Mouse (Mus musculus): ENCODE data around the gene Fut1. TPM values are rescaled to one million over a fixed set of nuclear protein-coding genes. Genes with fewer than 3 reads are reported as not detected.

Gene Fut1
- polyA plus RNA-seq, 1 experiment from 2014 or later, result not detected

DNA sequence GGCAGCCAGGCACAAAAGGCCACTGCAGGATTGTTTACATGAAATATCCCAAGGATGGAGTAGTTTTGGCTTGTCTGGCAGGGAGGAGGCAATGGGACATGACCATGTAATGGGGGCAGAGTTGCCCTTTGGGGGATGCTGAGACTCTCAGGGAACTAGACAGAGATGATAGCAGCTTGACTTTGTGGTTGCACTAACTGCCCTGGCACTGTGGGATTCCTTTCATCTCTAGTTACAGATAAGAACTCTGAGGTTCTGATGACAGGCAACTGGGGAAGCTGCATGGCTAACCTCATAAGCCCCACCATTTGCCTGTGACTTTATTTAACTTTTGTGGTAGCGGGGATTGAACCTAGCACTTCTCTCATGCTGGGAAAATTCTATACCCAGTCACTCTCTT, 21.0 kb upstream of the Fut1 start:
- Histone ChIP-seq H3K9me3 (ENCODE audit: control insufficient read depth, low read length) (no peaks in the 10 kb centered on the region), H3K36me3 (ENCODE audit: control insufficient read depth, insufficient read depth, low read length) (no peaks in the 10 kb centered on the region), H3K4me1 (ENCODE audit: control insufficient read depth, insufficient read depth, low read length) (no peaks in the 10 kb centered on the region), H3K27me3 (ENCODE audit: control insufficient read depth, insufficient read depth, low read length) (no peaks in the 10 kb centered on the region), H3K27ac (ENCODE audit: low read depth, low read length) (no peak overlapping the region), H3K4me2 (ENCODE audit: low read depth) (no peak overlapping the region), H3K4me3 (ENCODE audit: low read depth, low read length) (no peak overlapping the region), H3K9ac (ENCODE audit: low read length) (no peak overlapping the region)
- ATAC-seq (ENCODE audit: insufficient read depth, low FRiP score, low TSS enrichment) (no peak), DNase-seq (ENCODE audit: low spot score) (no peak)
- WGBS, result 88% methylated on average over 1 of the region's 1 CpGs

DNA sequence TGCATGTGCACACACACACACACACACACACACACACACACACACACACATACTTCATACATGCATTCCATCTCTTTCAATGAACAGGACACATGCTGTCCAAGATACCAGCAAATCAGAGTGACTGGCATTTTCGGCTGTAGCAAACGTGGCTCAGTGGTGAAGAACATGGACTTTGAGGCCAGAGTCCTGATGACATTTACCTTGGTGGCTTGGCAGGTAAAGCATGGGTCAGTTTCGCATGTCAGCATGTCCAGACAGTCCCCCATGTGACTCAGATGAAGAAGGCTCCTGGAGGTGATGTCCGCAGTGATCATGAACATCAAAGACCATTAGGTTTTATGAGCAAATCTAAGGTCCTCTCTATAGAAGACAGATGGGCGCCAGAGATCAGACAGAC, 20.1 kb upstream of the Fut1 start:
- Histone ChIP-seq H3K9ac (ENCODE audit: low read length) (no peak overlapping the region), H3K9me3 (ENCODE audit: control insufficient read depth, low read length) (no peaks in the 10 kb centered on the region), H3K27ac (ENCODE audit: low read depth, low read length) (no peak overlapping the region), H3K4me1 (ENCODE audit: control insufficient read depth, insufficient read depth, low read length) (no peaks in the 10 kb centered on the region), H3K36me3 (ENCODE audit: control insufficient read depth, insufficient read depth, low read length) (no peaks in the 10 kb centered on the region), H3K27me3 (ENCODE audit: control insufficient read depth, insufficient read depth, low read length) (no peaks in the 10 kb centered on the region), H3K4me2 (ENCODE audit: low read depth) (no peak overlapping the region), H3K4me3 (ENCODE audit: low read depth, low read length) (no peak overlapping the region)
- DNase-seq (ENCODE audit: low spot score) (no peak), ATAC-seq (ENCODE audit: insufficient read depth, low FRiP score, low TSS enrichment) (no peak)
- 87% methylated on average over 5 of the region's 5 CpGs for WGBS

DNA sequence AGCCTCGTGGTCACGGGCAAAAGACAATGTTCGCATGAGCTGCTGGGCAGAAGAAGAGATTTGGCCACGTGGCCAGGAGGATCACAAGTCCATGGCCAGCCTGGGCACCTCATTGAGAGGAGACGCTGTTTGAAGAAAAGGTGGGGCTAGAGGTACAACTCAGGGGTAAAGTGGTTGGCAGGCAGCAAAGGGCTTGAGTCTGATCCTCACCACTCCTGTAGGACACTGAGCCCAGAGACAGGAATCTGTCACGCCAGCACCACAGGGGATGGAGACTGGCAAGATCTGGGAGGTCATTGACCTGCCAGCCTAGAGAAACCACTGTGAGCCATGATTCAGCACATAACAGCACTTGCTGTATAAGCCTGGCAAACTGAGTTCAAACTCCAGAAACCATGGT, 19.6 kb upstream of the Fut1 start:
- DNase-seq (ENCODE audit: low spot score), result no peak
- Histone ChIP-seq H3K9me3 (ENCODE audit: control insufficient read depth, low read length) (no peaks in the 10 kb centered on the region), H3K4me1 (ENCODE audit: control insufficient read depth, insufficient read depth, low read length) (no peaks in the 10 kb centered on the region), H3K9ac (ENCODE audit: low read length) (no peak overlapping the region), H3K27me3 (ENCODE audit: control insufficient read depth, insufficient read depth, low read length) (no peaks in the 10 kb centered on the region), H3K36me3 (ENCODE audit: control insufficient read depth, insufficient read depth, low read length) (no peaks in the 10 kb centered on the region), H3K4me3 (ENCODE audit: low read depth, low read length) (no peak overlapping the region), H3K27ac (ENCODE audit: low read depth, low read length) (no peak overlapping the region), H3K4me2 (ENCODE audit: low read depth) (no peak overlapping the region)
- ATAC-seq (ENCODE audit: insufficient read depth, low FRiP score, low TSS enrichment), result no peak
- 90% methylated on average over 6 of the region's 6 CpGs for WGBS

DNA sequence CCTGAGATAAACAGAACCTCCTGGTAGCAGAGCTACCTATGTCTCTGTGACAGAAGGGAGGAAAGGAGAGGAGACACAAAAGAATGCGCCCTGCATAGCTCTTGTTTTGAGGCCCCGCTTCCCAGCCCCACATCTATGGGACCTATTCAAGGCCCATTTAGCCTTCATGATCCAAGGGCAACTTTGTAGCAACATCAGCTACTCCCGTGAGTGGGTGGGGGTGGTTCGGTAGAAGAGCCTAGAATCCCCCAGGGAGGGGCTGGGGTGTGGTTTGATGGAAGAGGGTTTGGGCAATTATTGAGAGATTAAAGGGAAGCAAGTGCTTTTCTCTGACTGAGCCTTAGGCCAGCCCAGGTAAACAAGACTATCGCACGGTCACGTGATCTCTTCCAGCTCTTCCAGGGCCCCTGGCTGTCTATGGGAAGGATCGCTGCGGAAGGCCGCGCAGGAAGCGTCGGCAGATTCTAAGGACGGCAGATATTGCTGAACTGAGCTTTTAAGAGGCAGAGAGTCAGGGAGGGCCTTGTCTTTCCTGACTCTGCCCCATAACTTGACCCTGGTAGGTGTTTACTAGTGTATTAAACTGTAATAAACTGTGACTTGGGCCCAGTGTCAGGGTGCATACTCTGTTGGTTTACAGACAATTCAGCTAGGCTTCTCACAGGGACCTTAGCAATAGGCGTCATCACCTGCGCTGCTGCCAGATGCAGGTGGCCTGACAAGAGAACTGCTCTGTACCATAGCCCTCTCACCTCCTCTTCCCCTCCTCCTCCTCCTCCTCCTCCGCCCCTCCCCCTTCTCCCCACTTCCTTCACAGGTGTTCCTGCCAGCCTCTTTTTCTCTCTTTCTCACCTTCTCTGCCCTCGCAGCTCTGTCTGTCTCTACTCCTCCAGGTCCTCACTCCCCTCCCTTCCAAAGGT, 17.9 kb upstream of the Fut1 start:
- DNase-seq (ENCODE audit: low spot score) (no peak), ATAC-seq (ENCODE audit: insufficient read depth, low FRiP score, low TSS enrichment) (no peak)
- Histone ChIP-seq H3K4me2 (ENCODE audit: low read depth) (no peak overlapping the region), H3K27me3 (ENCODE audit: control insufficient read depth, insufficient read depth, low read length) (no peaks in the 10 kb centered on the region), H3K27ac (ENCODE audit: low read depth, low read length) (no peak overlapping the region), H3K36me3 (ENCODE audit: control insufficient read depth, insufficient read depth, low read length) (no peaks in the 10 kb centered on the region), H3K9ac (ENCODE audit: low read length) (no peak overlapping the region), H3K4me3 (ENCODE audit: low read depth, low read length) (no peak overlapping the region), H3K4me1 (ENCODE audit: control insufficient read depth, insufficient read depth, low read length) (no peaks in the 10 kb centered on the region), H3K9me3 (ENCODE audit: control insufficient read depth, low read length) (no peaks in the 10 kb centered on the region)
- 49% methylated on average over 18 of the region's 18 CpGs for WGBS

DNA sequence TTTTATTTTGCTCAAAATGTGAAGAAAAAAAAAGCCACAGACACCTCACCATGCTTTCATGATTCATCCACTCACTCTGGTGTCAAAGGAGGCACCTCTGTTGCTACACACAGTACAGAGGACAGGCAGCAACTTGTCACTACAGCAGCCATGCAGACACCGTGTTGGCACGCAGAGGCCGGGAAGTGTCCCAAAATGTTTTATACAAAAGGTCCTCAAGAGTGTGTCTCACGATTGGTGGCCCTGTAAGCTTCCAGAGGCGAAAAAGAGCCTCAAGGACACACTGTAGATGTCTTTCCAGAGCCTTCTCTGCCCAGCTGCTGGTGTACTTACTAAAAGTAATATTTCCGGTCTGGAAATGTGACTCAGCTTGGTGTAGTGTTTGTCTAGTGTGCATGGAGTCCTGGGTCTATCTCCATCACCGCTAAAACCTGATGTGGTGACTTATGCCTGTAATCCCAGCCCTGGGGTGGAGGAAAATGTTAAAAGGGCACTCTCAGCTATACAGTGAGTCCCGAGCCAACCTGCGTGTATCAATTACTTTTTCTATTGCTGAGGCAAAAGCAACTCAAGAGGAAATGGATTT, 11.3 kb upstream of the Fut1 start:
- ATAC-seq (ENCODE audit: insufficient read depth, low FRiP score, low TSS enrichment) (no peak), DNase-seq (ENCODE audit: low spot score) (no peak)
- H3K36me3 ChIP-seq (ENCODE audit: control insufficient read depth, insufficient read depth, low read length), result no peaks in the 10 kb centered on the region
- no peak overlapping the region for H3K4me3 ChIP-seq (ENCODE audit: low read depth, low read length)
- no peak overlapping the region for H3K27ac ChIP-seq (ENCODE audit: low read depth, low read length)
- no peak overlapping the region for H3K9ac ChIP-seq (ENCODE audit: low read length)
- no peak overlapping the region for H3K4me2 ChIP-seq (ENCODE audit: low read depth)
- no peaks in the 10 kb centered on the region for H3K27me3 ChIP-seq (ENCODE audit: control insufficient read depth, insufficient read depth, low read length)
- H3K9me3 ChIP-seq (ENCODE audit: control insufficient read depth, low read length), result no peaks in the 10 kb centered on the region
- H3K4me1 ChIP-seq (ENCODE audit: control insufficient read depth, insufficient read depth, low read length), result no peaks in the 10 kb centered on the region
- 82% methylated on average over 9 of the region's 9 CpGs for WGBS

DNA sequence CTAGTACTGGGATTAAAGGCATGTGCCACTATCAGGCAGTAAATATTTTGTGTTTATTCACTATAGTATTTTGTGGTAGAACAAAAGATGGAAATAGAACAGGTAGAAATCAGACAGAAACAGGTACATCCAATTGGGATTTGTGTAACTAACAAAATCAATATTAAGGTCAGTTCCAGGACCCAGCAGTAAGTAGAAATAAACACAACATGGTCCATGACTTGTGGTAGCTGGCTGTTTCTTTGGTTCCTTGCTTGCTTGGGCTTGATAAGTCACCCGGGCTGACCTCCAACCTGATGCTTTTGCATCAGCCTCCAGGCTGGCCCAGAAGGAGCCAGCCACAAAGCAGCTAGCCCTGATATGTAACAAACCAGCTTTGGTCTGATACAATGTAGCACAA, 7.6 kb upstream of the Fut1 start:
- no peak for ATAC-seq (ENCODE audit: insufficient read depth, low FRiP score, low TSS enrichment)

DNA sequence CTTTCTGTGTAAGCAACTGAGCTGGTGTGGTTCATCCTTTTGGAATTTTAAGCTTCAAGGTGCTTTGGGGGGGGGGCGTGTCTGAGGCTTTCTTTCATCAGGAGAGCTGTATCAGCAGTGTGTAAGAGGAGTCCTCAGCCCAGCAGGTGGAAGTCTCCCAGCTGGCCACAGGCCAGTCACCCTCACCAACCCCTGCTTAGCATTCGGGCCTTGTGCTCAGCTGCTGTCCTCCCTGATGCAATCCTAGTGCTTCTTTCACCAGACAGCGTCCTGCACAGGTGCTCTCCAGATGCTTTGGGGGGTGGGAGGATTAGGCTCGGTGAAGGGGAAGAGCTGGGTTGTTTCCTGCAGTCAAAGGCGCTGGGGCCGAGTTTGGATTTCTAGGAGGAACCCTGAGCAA, 812 bp upstream of the Fut1 start:
- DNase-seq (ENCODE audit: low spot score), result no peak
- no peak overlapping the region for H3K27ac ChIP-seq (ENCODE audit: low read depth, low read length)
- no peaks in the 10 kb centered on the region for H3K4me1 ChIP-seq (ENCODE audit: control insufficient read depth, insufficient read depth, low read length)
- no peaks in the 10 kb centered on the region for H3K36me3 ChIP-seq (ENCODE audit: control insufficient read depth, insufficient read depth, low read length)
- no peaks in the 10 kb centered on the region for H3K9me3 ChIP-seq (ENCODE audit: control insufficient read depth, low read length)
- 23% methylated on average over 6 of the region's 6 CpGs for WGBS
- H3K9ac ChIP-seq (ENCODE audit: low read length), result no peak overlapping the region
- H3K4me2 ChIP-seq (ENCODE audit: low read depth), result no peak overlapping the region
- H3K27me3 ChIP-seq (ENCODE audit: control insufficient read depth, insufficient read depth, low read length), result peaks cover 21% of the 10 kb centered on the region
- H3K4me3 ChIP-seq (ENCODE audit: low read depth, low read length), result no peak overlapping the region
- no peak for ATAC-seq (ENCODE audit: insufficient read depth, low FRiP score, low TSS enrichment)

More for the DNA sequence above, 7.6 kb upstream of the Fut1 start:
- no peak overlapping the region for H3K27ac ChIP-seq (ENCODE audit: low read depth, low read length)
- H3K4me3 ChIP-seq (ENCODE audit: low read depth, low read length), result no peak overlapping the region
- H3K36me3 ChIP-seq (ENCODE audit: control insufficient read depth, insufficient read depth, low read length), result no peaks in the 10 kb centered on the region
- H3K4me1 ChIP-seq (ENCODE audit: control insufficient read depth, insufficient read depth, low read length), result no peaks in the 10 kb centered on the region
- no peaks in the 10 kb centered on the region for H3K9me3 ChIP-seq (ENCODE audit: control insufficient read depth, low read length)
- H3K9ac ChIP-seq (ENCODE audit: low read length), result no peak overlapping the region
- H3K4me2 ChIP-seq (ENCODE audit: low read depth), result no peak overlapping the region
- H3K27me3 ChIP-seq (ENCODE audit: control insufficient read depth, insufficient read depth, low read length), result no peaks in the 10 kb centered on the region
- no peak for DNase-seq (ENCODE audit: low spot score)
- 78% methylated on average over 1 of the region's 1 CpGs for WGBS

DNA sequence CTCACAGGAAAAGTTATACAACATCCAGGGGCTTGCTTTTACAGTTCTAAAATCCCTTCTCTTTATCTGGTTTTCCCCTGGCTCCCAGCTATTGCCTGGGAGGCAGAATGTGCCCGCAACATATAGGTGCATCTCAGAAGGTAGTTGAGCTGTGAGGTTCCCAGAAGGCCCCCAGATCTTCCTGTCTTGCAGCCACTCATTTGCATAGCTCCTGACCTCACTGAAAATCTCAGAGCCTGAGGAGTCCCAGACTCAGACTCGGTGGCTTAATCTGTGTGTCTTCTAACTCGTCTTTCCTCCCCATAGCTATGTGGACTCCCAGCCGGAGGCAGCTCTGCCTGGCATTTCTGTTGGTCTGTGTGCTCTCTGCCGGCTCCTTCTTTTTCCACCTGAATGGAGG, 1.2 kb downstream of the Fut1 start:
- no peaks in the 10 kb centered on the region for H3K4me1 ChIP-seq (ENCODE audit: control insufficient read depth, insufficient read depth, low read length)
- H3K9ac ChIP-seq (ENCODE audit: low read length), result no peak overlapping the region
- no peaks in the 10 kb centered on the region for H3K36me3 ChIP-seq (ENCODE audit: control insufficient read depth, insufficient read depth, low read length)
- H3K4me3 ChIP-seq (ENCODE audit: low read depth, low read length), result no peak overlapping the region
- H3K9me3 ChIP-seq (ENCODE audit: control insufficient read depth, low read length), result no peaks in the 10 kb centered on the region
- no peak for DNase-seq (ENCODE audit: low spot score)
- H3K27me3 ChIP-seq (ENCODE audit: control insufficient read depth, insufficient read depth, low read length), result peaks cover 21% of the 10 kb centered on the region
- WGBS, result 85% methylated on average over 5 of the region's 5 CpGs
- ATAC-seq (ENCODE audit: insufficient read depth, low FRiP score, low TSS enrichment), result no peak
- H3K4me2 ChIP-seq (ENCODE audit: low read depth), result no peak overlapping the region
- no peak overlapping the region for H3K27ac ChIP-seq (ENCODE audit: low read depth, low read length)

DNA sequence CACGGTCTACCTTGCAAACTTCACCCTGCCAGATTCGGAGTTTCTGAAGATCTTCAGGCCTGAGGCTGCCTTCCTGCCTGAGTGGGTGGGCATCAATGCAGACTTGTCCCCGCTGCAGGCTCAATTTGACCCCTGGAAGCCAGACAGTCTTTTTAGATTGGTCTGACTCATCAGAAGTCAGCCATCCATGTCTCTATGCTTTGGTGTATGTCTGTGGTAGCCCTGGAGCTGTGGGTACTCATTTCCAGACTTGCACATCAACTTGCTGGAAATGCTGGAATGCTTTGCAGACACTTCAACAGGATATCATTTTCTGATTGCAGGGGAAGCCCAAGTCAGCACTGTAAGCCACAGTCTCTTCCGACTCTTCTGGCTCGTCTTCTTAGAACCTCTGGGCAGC, 2.5 kb downstream of the Fut1 start:
- WGBS, result 92% methylated on average over 5 of the region's 5 CpGs
- Histone ChIP-seq H3K36me3 (ENCODE audit: control insufficient read depth, insufficient read depth, low read length) (no peaks in the 10 kb centered on the region), H3K27ac (ENCODE audit: low read depth, low read length) (no peak overlapping the region), H3K9ac (ENCODE audit: low read length) (no peak overlapping the region), H3K9me3 (ENCODE audit: control insufficient read depth, low read length) (no peaks in the 10 kb centered on the region), H3K27me3 (ENCODE audit: control insufficient read depth, insufficient read depth, low read length) (peaks cover 21% of the 10 kb centered on the region), H3K4me1 (ENCODE audit: control insufficient read depth, insufficient read depth, low read length) (no peaks in the 10 kb centered on the region), H3K4me3 (ENCODE audit: low read depth, low read length) (no peak overlapping the region), H3K4me2 (ENCODE audit: low read depth) (no peak overlapping the region)
- DNase-seq (ENCODE audit: low spot score) (no peak), ATAC-seq (ENCODE audit: insufficient read depth, low FRiP score, low TSS enrichment) (no peak)

All from neural tube, embryonic 11.5 days (tissue).